Mouse (Mus musculus) bone marrow, adult 2 months (tissue): ENCODE data around the gene Ptpn6. TPM values are rescaled to one million over a fixed set of nuclear protein-coding genes. Genes with fewer than 3 reads are reported as not detected.

Experiments used
- H3K27ac ChIP-seq: fragments of 200-500 bp; 2 replicates; pipeline ENCODE4 v1.5.1; 2012; ENCODE audit warnings: low read depth, mild to moderate bottlenecking, control low read depth, inconsistent platforms, low read length; ENCODE audit not compliant: control insufficient read depth, poor library complexity, insufficient read depth
- H3K4me1 ChIP-seq: fragments of 200-500 bp; 2 replicates; pipeline ENCODE4 v1.6.1; 2011; ENCODE audit warnings: low read length; ENCODE audit not compliant: control insufficient read depth, insufficient read depth
- H3K4me3 ChIP-seq: fragments of 200-500 bp; replicated peaks from 2 replicates; pipeline ENCODE3; 2011; ENCODE audit warnings: mild to moderate bottlenecking, low read depth, low read length, control low read depth; ENCODE audit not compliant: control insufficient read depth
- CTCF ChIP-seq: fragments of 200-500 bp; IDR thresholded peaks from 2 replicates; pipeline ENCODE4 v1.5.1; 2011; ENCODE audit warnings: low read length, control low read depth; ENCODE audit not compliant: control insufficient read depth, insufficient read depth
- POLR2A ChIP-seq: fragments of 200-500 bp; IDR thresholded peaks from 2 replicates; pipeline ENCODE4 v1.6.1; 2011; ENCODE audit warnings: low read depth, mild to moderate bottlenecking, control low read depth, low read length, borderline replicate concordance; ENCODE audit not compliant: control insufficient read depth
- WGBS: fragments of 180-500 bp; shearing (Covaris S2); methylation state at CpG from one replicate; pipeline ENCODE4 v1.1.7; 2018; 5-methylcytosine and 5-hydroxymethylcytosine counted together
- polyA plus RNA-seq: library from polyadenylated mRNA; stranded (reverse); fragments of >200 nt; gene quantifications from 2 replicates; pipeline ENCODE4 v1.2.4, GENCODE M21; 2011; ENCODE audit warnings: low replicate concordance; ENCODE audit not compliant: missing spikeins, insufficient read depth, insufficient read length

Gene Ptpn6
- polyA plus RNA-seq, 1 experiment: 439 TPM

- Histone ChIP-seq H3K4me1 (no peaks in the 10 kb centered on the region), H3K4me3 (no peak overlapping the region), H3K27ac (no peak overlapping the region)
- 69% methylated on average over 5 of the region's 5 CpGs for WGBS
- TF ChIP-seq CTCF (no peak), POLR2A (no peak)
Measured at GRCm38 (mm10) chr6:124757909-124758848, 19.7 kb upstream of the Ptpn6 start.

GRCm38 (mm10) chr6:124757351-124757880, 18.9 kb upstream of the Ptpn6 start:
- TF ChIP-seq POLR2A (no peak), CTCF (no peak)
- Histone ChIP-seq H3K4me3 (no peak overlapping the region), H3K27ac (no peak overlapping the region), H3K4me1 (no peaks in the 10 kb centered on the region)
- WGBS: 35% methylated on average over 5 of the region's 5 CpGs

GRCm38 (mm10) chr6:124756652-124757350, 18.3 kb upstream of the Ptpn6 start:
- H3K27ac ChIP-seq: peak overlapping the region; percentile 77
- H3K4me1 ChIP-seq: no peaks in the 10 kb centered on the region
- TF ChIP-seq CTCF: no peak
- TF ChIP-seq POLR2A: no peak
- peak overlapping the region; percentile 66 for H3K4me3 ChIP-seq
- WGBS: 2% methylated on average over 54 of the region's 54 CpGs

- WGBS: 1% methylated on average over 99 of the region's 100 CpGs
- H3K27ac ChIP-seq: peak within 1 kb of the TSS; percentile 77
- peak within 1 kb of the TSS; percentile 79 for H3K4me3 ChIP-seq
- no peaks in the 10 kb centered on the region for H3K4me1 ChIP-seq
- TF ChIP-seq CTCF (no peak), POLR2A (no peak)
Measured at GRCm38 (mm10) chr6:124755831-124756595, 17.5 kb upstream of the Ptpn6 start, which contains the start of the genes Gm45234 and Atn1. TSS of gene Gm45234 (minus strand) at chr6:124756021. TSS of gene Atn1 (minus strand) at chr6:124756524.

- no peak for TF ChIP-seq CTCF
- no peak for TF ChIP-seq POLR2A
- Histone ChIP-seq H3K4me1 (no peaks in the 10 kb centered on the region), H3K27ac (no peak overlapping the region), H3K4me3 (peak overlapping the region; percentile 79)
- WGBS: 27% methylated on average over 3 of the region's 3 CpGs
Measured at GRCm38 (mm10) chr6:124755306-124755705, 16.8 kb upstream of the Ptpn6 start.

GRCm38 (mm10) chr6:124753861-124754260, 15.3 kb upstream of the Ptpn6 start:
- H3K4me1 ChIP-seq: no peaks in the 10 kb centered on the region
- no peak overlapping the region for H3K27ac ChIP-seq
- WGBS: 86% methylated on average over 2 of the region's 2 CpGs
- TF ChIP-seq POLR2A (no peak), CTCF (no peak)
- no peak overlapping the region for H3K4me3 ChIP-seq

GRCm38 (mm10) chr6:124750405-124750804, 11.9 kb upstream of the Ptpn6 start:
- Histone ChIP-seq H3K4me1 (no peaks in the 10 kb centered on the region; the same call in 1 of the 2 replicates), H3K4me3 (no peak overlapping the region), H3K27ac (no peak overlapping the region)
- WGBS: 82% methylated on average over 8 of the region's 8 CpGs
- TF ChIP-seq CTCF: no peak
